Mouse (Mus musculus): ENCODE measurements around the gene Cd48. TPM values are rescaled to one million over a fixed set of nuclear protein-coding genes. Genes with fewer than 3 reads are reported as not detected.

Gene Cd48
- polyA plus RNA-seq, 1 experiment from 2014 or later, result 0.57 TPM

- no peak for ATAC-seq
- Histone ChIP-seq H3K27ac (ENCODE audit: low read length) (no peak overlapping the region), H3K27me3 (ENCODE audit: control insufficient read depth, insufficient read depth, low read depth, low read length) (no peaks in the 10 kb centered on the region), H3K4me1 (ENCODE audit: control insufficient read depth, insufficient read depth, low read length) (no peaks in the 10 kb centered on the region), H3K36me3 (ENCODE audit: control insufficient read depth, insufficient read depth, low read length) (no peaks in the 10 kb centered on the region), H3K4me3 (ENCODE audit: low read depth, low read length) (no peak overlapping the region), H3K9ac (ENCODE audit: low read depth, low read length) (no peak overlapping the region), H3K4me2 (ENCODE audit: low read length) (no peak overlapping the region), H3K9me3 (replicated peaks; ENCODE audit: control insufficient read depth, low read length, poor library complexity, severe bottlenecking) (no peaks in the 10 kb centered on the region)
- WGBS, result 98% methylated on average over 1 of the region's 1 CpGs
Observed at GRCm38 (mm10) chr1:171716232-171716631, 34.4 kb downstream of the Cd48 start.

GRCm38 (mm10) chr1:171731195-171731594 is 49.4 kb downstream of the Cd48 start:
- Histone ChIP-seq H3K27ac (ENCODE audit: low read length) (no peak overlapping the region), H3K4me3 (ENCODE audit: low read depth, low read length) (no peak overlapping the region), H3K4me2 (ENCODE audit: low read length) (no peak overlapping the region), H3K9me3 (replicated peaks; ENCODE audit: control insufficient read depth, low read length, poor library complexity, severe bottlenecking) (no peaks in the 10 kb centered on the region), H3K4me1 (ENCODE audit: control insufficient read depth, insufficient read depth, low read length) (no peaks in the 10 kb centered on the region), H3K27me3 (ENCODE audit: control insufficient read depth, insufficient read depth, low read depth, low read length) (no peaks in the 10 kb centered on the region), H3K9ac (ENCODE audit: low read depth, low read length) (no peak overlapping the region), H3K36me3 (ENCODE audit: control insufficient read depth, insufficient read depth, low read length) (no peaks in the 10 kb centered on the region)
- ATAC-seq, result no peak

GRCm38 (mm10) chr1:171734898-171735297 is 53.1 kb downstream of the Cd48 start:
- H3K9ac ChIP-seq (ENCODE audit: low read depth, low read length), result no peak overlapping the region
- ATAC-seq, result no peak
- H3K9me3 ChIP-seq (replicated peaks; ENCODE audit: control insufficient read depth, low read length, poor library complexity, severe bottlenecking), result no peaks in the 10 kb centered on the region
- H3K27me3 ChIP-seq (ENCODE audit: control insufficient read depth, insufficient read depth, low read depth, low read length), result no peaks in the 10 kb centered on the region
- H3K4me3 ChIP-seq (ENCODE audit: low read depth, low read length), result no peak overlapping the region
- 91% methylated on average over 6 of the region's 6 CpGs for WGBS
- H3K4me1 ChIP-seq (ENCODE audit: control insufficient read depth, insufficient read depth, low read length), result no peaks in the 10 kb centered on the region
- H3K27ac ChIP-seq (ENCODE audit: low read length), result no peak overlapping the region
- H3K36me3 ChIP-seq (ENCODE audit: control insufficient read depth, insufficient read depth, low read length), result no peaks in the 10 kb centered on the region
- no peak overlapping the region for H3K4me2 ChIP-seq (ENCODE audit: low read length)

GRCm38 (mm10) chr1:171748127-171748969 is 66.5 kb downstream of the Cd48 start:
- WGBS, result 81% methylated on average over 3 of the region's 3 CpGs
- no peak for ATAC-seq

More at GRCm38 (mm10) chr1:171748127-171748969, 66.5 kb downstream of the Cd48 start:
- Histone ChIP-seq H3K9me3 (replicated peaks; ENCODE audit: control insufficient read depth, low read length, poor library complexity, severe bottlenecking) (no peaks in the 10 kb centered on the region), H3K27me3 (ENCODE audit: control insufficient read depth, insufficient read depth, low read depth, low read length) (no peaks in the 10 kb centered on the region), H3K4me1 (ENCODE audit: control insufficient read depth, insufficient read depth, low read length) (no peaks in the 10 kb centered on the region), H3K4me3 (ENCODE audit: low read depth, low read length) (no peak overlapping the region), H3K36me3 (ENCODE audit: control insufficient read depth, insufficient read depth, low read length) (no peaks in the 10 kb centered on the region), H3K9ac (ENCODE audit: low read depth, low read length) (no peak overlapping the region), H3K4me2 (ENCODE audit: low read length) (no peak overlapping the region), H3K27ac (ENCODE audit: low read length) (no peak overlapping the region)

Small RNAs within 50 kb of the gene (microRNA-seq; reads per million reads assigned to microRNA genes)
- gene Mir7683, result not detected

Other genes starting within 250 kb of the Cd48 start
- 10.4 and 10.5 TPM in 2 replicates for gene F11r, start 244.5 kb upstream of the Cd48 start, polyA plus RNA-seq (2015; fragmentation: Nextera tagmentation; extraction: Ambion mirVana)
- gene Alyref2, start 178.5 kb upstream of the Cd48 start, polyA plus RNA-seq (2015; fragmentation: Nextera tagmentation; extraction: Ambion mirVana), result 34.8 and 35.9 TPM in 2 replicates
- gene Itln1, start 146.7 kb upstream of the Cd48 start, polyA plus RNA-seq (2015; fragmentation: Nextera tagmentation; extraction: Ambion mirVana), result not detected in 2 replicates
- not detected in 2 replicates for gene Cd244a, start 122.8 kb upstream of the Cd48 start, polyA plus RNA-seq (2015; fragmentation: Nextera tagmentation; extraction: Ambion mirVana)
- 0.11 and 0.14 TPM in 2 replicates for gene Ly9, start 74.6 kb upstream of the Cd48 start, polyA plus RNA-seq (2015; fragmentation: Nextera tagmentation; extraction: Ambion mirVana)
- not detected in 2 replicates for gene Slamf7, start 29.0 kb upstream of the Cd48 start, polyA plus RNA-seq (2015; fragmentation: Nextera tagmentation; extraction: Ambion mirVana)
- 0.16 and 0.19 TPM in 2 replicates for gene Slamf1, start 85.1 kb downstream of the Cd48 start, polyA plus RNA-seq (2015; fragmentation: Nextera tagmentation; extraction: Ambion mirVana)
- 0.80 and 1.0 TPM in 2 replicates for gene Cd84, start 157.7 kb downstream of the Cd48 start, polyA plus RNA-seq (2015; fragmentation: Nextera tagmentation; extraction: Ambion mirVana)
- gene Gm10521, start 213.7 kb downstream of the Cd48 start, polyA plus RNA-seq (2015; fragmentation: Nextera tagmentation; extraction: Ambion mirVana), result not detected in 2 replicates
- gene Slamf6, start 235.5 kb downstream of the Cd48 start, polyA plus RNA-seq (2015; fragmentation: Nextera tagmentation; extraction: Ambion mirVana), result not detected in 2 replicates